Mouse (Mus musculus) inflammation-experienced regulatory T-cells, adult 6 months (primary cell): ENCODE data around the gene Trmt112. TPM values are rescaled to one million over a fixed set of nuclear protein-coding genes. Genes with fewer than 3 reads are reported as not detected.

Source experiments
- ATAC-seq: one replicate; pipeline ENCODE4 v1.8.0; 2017
- polyA plus RNA-seq, 3 experiments: library from polyadenylated mRNA; unstranded; fragments of 100-300 nt; shearing (Covaris generic); gene quantifications; one replicate each; pipeline ENCODE4 v1.2.1; 2017

Gene Trmt112
- polyA plus RNA-seq, 3 experiments from 2014 or later, result 143 to 219 (median 200) TPM

GRCm38 (mm10) chr19:6950613-6951153 lies 41.2 kb downstream of the Trmt112 start:
- peak; percentile 36 for ATAC-seq

- peak; percentile 60 for ATAC-seq
These were observed 42.0 kb downstream of the Trmt112 start for GRCm38 (mm10) chr19:6951381-6951968.

GRCm38 (mm10) chr19:6951994-6952711 lies 42.7 kb downstream of the Trmt112 start:
- ATAC-seq, result peak; percentile 19

- ATAC-seq, result no peak
These were observed 43.2 kb downstream of the Trmt112 start for GRCm38 (mm10) chr19:6952712-6953037.

GRCm38 (mm10) chr19:6954046-6954445 lies 44.5 kb downstream of the Trmt112 start:
- ATAC-seq, result no peak

- ATAC-seq, result no peak
These were observed 45.9 kb downstream of the Trmt112 start for GRCm38 (mm10) chr19:6955424-6955823.

- no peak for ATAC-seq
These were observed 47.0 kb downstream of the Trmt112 start for GRCm38 (mm10) chr19:6956461-6956860.

Other genes starting within 250 kb of the Trmt112 start
- gene Rps6ka4, start 69.1 kb upstream of the Trmt112 start, polyA plus RNA-seq, result 10 to 100 TPM in 1 of 3 experiments, 1 to 10 TPM in 2; 7.4 to 13.5 (median 8.6) TPM
- gene Ccdc88b, start 51.5 kb upstream of the Trmt112 start, polyA plus RNA-seq, result 1 to 10 TPM; 4.4 to 5.8 (median 4.7) TPM
- gene Prdx5, start 408 bp downstream of the Trmt112 start, polyA plus RNA-seq, result 100 to 1,000 TPM; 209 to 245 (median 241) TPM
- 1 to 10 TPM; 2.3 to 4.4 (median 4.2) TPM for gene Esrra, start 12.1 kb downstream of the Trmt112 start, polyA plus RNA-seq
- under 1 TPM in 1 of 3 experiments, not detected in 2; 0.59 TPM for gene Catsperz, start 15.7 kb downstream of the Trmt112 start, polyA plus RNA-seq
- not detected for gene Kcnk4, start 24.8 kb downstream of the Trmt112 start, polyA plus RNA-seq
- 10 to 100 TPM; 42.9 to 55.0 (median 47.6) TPM for gene Bad, start 32.2 kb downstream of the Trmt112 start, polyA plus RNA-seq
- 10 to 100 TPM in 1 of 3 experiments, 1 to 10 TPM in 2; 4.6 to 13.0 (median 9.1) TPM for gene Gpr137, start 32.8 kb downstream of the Trmt112 start, polyA plus RNA-seq
- gene Ppp1r14b, start 65.3 kb downstream of the Trmt112 start, polyA plus RNA-seq, result 10 to 100 TPM; 18.2 to 35.2 (median 29.7) TPM
- 1 to 10 TPM; 2.8 to 4.3 (median 3.6) TPM for gene Plcb3, start 66.8 kb downstream of the Trmt112 start, polyA plus RNA-seq
- 100 to 1,000 TPM in 1 of 3 experiments, 10 to 100 TPM in 2; 44.0 to 102 (median 47.1) TPM for gene Fkbp2, start 70.8 kb downstream of the Trmt112 start, polyA plus RNA-seq
- gene Vegfb, start 78.0 kb downstream of the Trmt112 start, polyA plus RNA-seq, result 1 to 10 TPM; 2.5 to 3.6 (median 3.5) TPM
- gene Dnajc4, start 82.9 kb downstream of the Trmt112 start, polyA plus RNA-seq, result 10 to 100 TPM; 34.1 to 59.7 (median 59.0) TPM
- 10 to 100 TPM; 23.7 to 35.3 (median 33.7) TPM for gene Nudt22, start 86.4 kb downstream of the Trmt112 start, polyA plus RNA-seq
- gene Trpt1, start 86.4 kb downstream of the Trmt112 start, polyA plus RNA-seq, result 10 to 100 TPM in 1 of 3 experiments, 1 to 10 TPM in 2; 6.4 to 12.8 (median 8.2) TPM
- 100 to 1,000 TPM; 253 to 288 (median 257) TPM for gene Fermt3, start 109.8 kb downstream of the Trmt112 start, polyA plus RNA-seq
- 100 to 1,000 TPM; 104 to 160 (median 120) TPM for gene Stip1, start 130.3 kb downstream of the Trmt112 start, polyA plus RNA-seq
- gene Macrod1, start 147.1 kb downstream of the Trmt112 start, polyA plus RNA-seq, result 1 to 10 TPM in 2 of 3 experiments, under 1 TPM in 1; 0.99 to 3.1 (median 1.8) TPM
- gene Flrt1, start 196.0 kb downstream of the Trmt112 start, polyA plus RNA-seq, result under 1 TPM in 1 of 3 experiments, not detected in 2; 0.20 TPM